Mouse (Mus musculus) cerebellum, adult 2 months (tissue): ENCODE data around the gene Arhgef1.

Experiments used
- CTCF ChIP-seq: fragments of 200-500 bp; IDR thresholded peaks from 2 replicates; pipeline ENCODE4 v1.5.1; 2011; ENCODE audit warnings: low read depth, mild to moderate bottlenecking, control low read depth, low read length, moderate library complexity, borderline replicate concordance; ENCODE audit not compliant: insufficient read depth
- POLR2A ChIP-seq: fragments of 200-500 bp; IDR thresholded peaks from 2 replicates; pipeline ENCODE4 v1.6.1; 2011; ENCODE audit warnings: low read length, control low read depth, borderline replicate concordance; ENCODE audit not compliant: insufficient read depth

DNA sequence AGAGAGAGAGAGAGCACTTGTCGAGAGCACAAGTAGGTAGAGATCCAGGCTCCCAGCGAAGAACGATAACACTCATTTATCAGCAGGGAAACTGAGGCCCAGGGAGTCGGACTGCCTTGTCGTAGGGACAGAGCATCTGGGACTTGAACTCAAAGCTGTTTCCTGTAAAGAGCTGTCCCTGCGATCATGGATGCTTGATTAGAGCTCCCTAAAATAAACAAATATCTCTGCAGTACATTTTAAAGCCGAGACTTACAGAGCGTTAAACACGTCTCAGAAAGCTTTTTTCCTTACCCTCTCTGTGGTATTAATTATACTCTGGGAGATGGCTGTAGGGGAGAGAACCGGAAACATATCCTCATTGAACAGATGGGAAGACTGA, 723 bp downstream of the Arhgef1 start:
- TF ChIP-seq CTCF (no peak), POLR2A (no peak)
